11 mouse cellular contexts compared by ENCODE assay signal in genomic region chr11:86956363-86956762, GRCm38 (mm10). TPM values are rescaled to one million over a fixed set of nuclear protein-coding genes. Genes with fewer than 3 reads are reported as not detected.
DNase-seq lines count a peak whose midpoint lies in the region; ATAC-seq and TF ChIP-seq lines count a peak whose summit lies in the region.
"Had no signal": no experiment of that assay in that cellular context is flagged by ENCODE, and none has a peak within 500 bp of the region (broad histone marks: within the 10 kb centered on the region; RNA-seq: fewer than 3 reads in every experiment).

No protein-coding gene starts in this region.

- H3K27ac ChIP-seq in heart, embryonic 13.5 days (replicated peaks) = peak overlapping the region; percentile 95
- no peak overlapping the region for H3K27ac ChIP-seq in lung, postnatal 0 days (ENCODE audit: low read length)
- no peak overlapping the region for H3K27ac ChIP-seq in embryonic facial prominence, embryonic 11.5 days (replicated peaks; ENCODE audit: low read depth, low read length)
- no peak overlapping the region for H3K27ac ChIP-seq in hindbrain, embryonic 12.5 days
- H3K27ac ChIP-seq: hindbrain, embryonic 15.5 days had no signal

- H3K27me3 ChIP-seq in heart, embryonic 13.5 days (replicated peaks) = no peaks in the 10 kb centered on the region
- H3K27me3 ChIP-seq in lung, postnatal 0 days (replicated peaks; ENCODE audit: insufficient read depth, low read length) = no peaks in the 10 kb centered on the region
- H3K27me3 ChIP-seq in embryonic facial prominence, embryonic 11.5 days (ENCODE audit: control insufficient read depth, insufficient read depth, low read length) = no peaks in the 10 kb centered on the region
- H3K27me3 ChIP-seq in hindbrain, embryonic 12.5 days = no peaks in the 10 kb centered on the region
- H3K27me3 ChIP-seq: hindbrain, embryonic 15.5 days had no signal

- peaks cover 6% of the 10 kb centered on the region for H3K36me3 ChIP-seq in heart, embryonic 13.5 days
- H3K36me3 ChIP-seq in lung, postnatal 0 days (ENCODE audit: insufficient read depth, low read length) = no peaks in the 10 kb centered on the region
- H3K36me3 ChIP-seq in embryonic facial prominence, embryonic 11.5 days (replicated peaks; ENCODE audit: control insufficient read depth, insufficient read depth, low read depth, low read length) = no peaks in the 10 kb centered on the region; the same call in 1 of the 2 replicates
- no peaks in the 10 kb centered on the region for H3K36me3 ChIP-seq in hindbrain, embryonic 12.5 days
- H3K36me3 ChIP-seq: hindbrain, embryonic 15.5 days had no signal

- ATAC-seq in heart, embryonic 13.5 days (ENCODE audit: extremely low read depth, insufficient number of reproducible peaks, low FRiP score, low TSS enrichment) = no peak
- ATAC-seq in lung, postnatal 0 days = no peak
- ATAC-seq in embryonic facial prominence, embryonic 11.5 days (replicated peaks; ENCODE audit: insufficient number of reproducible peaks, low FRiP score, low TSS enrichment, low read depth) = no peak
- ATAC-seq in megakaryocyte, adult 5-6 weeks (ENCODE audit: poor library complexity, severe bottlenecking) = 0 out of 2 replicates have a peak, but pooled peaks have one; percentile 40
- ATAC-seq in hindbrain, embryonic 12.5 days (ENCODE audit: low FRiP score) = no peak

- no peak for TF ChIP-seq CTCF in lung, postnatal 0 days (IDR thresholded peaks at IDR 0.05)

- 19% methylated on average over 2 of the region's 2 CpGs for WGBS in heart, embryonic 13.5 days
- 22% methylated on average over 2 of the region's 2 CpGs for WGBS in lung, postnatal 0 days
- 68% methylated on average over 2 of the region's 2 CpGs for WGBS in embryonic facial prominence, embryonic 11.5 days
- whole genome bisulfite sequencing in hindbrain, embryonic 12.5 days = 74% methylated on average over 2 of the region's 2 CpGs

- peak overlapping the region; percentile 58 for H3K9ac ChIP-seq in heart, embryonic 13.5 days
- H3K9ac ChIP-seq in lung, postnatal 0 days (replicated peaks; ENCODE audit: low read depth) = no peak overlapping the region
- H3K9ac ChIP-seq in embryonic facial prominence, embryonic 11.5 days (replicated peaks; ENCODE audit: low read length) = no peak overlapping the region
- H3K9ac ChIP-seq in hindbrain, embryonic 12.5 days = no peak overlapping the region
- H3K9ac ChIP-seq: hindbrain, embryonic 15.5 days had no signal

- H3K4me2 ChIP-seq in heart, embryonic 13.5 days = 0 out of 2 replicates have a peak overlapping the region, but pooled peaks have one; percentile 9
- no peak overlapping the region for H3K4me2 ChIP-seq in lung, postnatal 0 days (replicated peaks; ENCODE audit: low read depth, low read length)
- no peak overlapping the region for H3K4me2 ChIP-seq in embryonic facial prominence, embryonic 11.5 days (ENCODE audit: low read depth, low read length)
- no peak overlapping the region for H3K4me2 ChIP-seq in hindbrain, embryonic 12.5 days (replicated peaks)
- H3K4me2 ChIP-seq: hindbrain, embryonic 15.5 days had no signal

- DNase-seq in heart, adult 9 months (ENCODE audit: low spot score in 2 of 2) = no peak
- DNase-seq in lung, postnatal 0 days (ENCODE audit: low spot score) = peak; percentile 56
- no peak for DNase-seq in lung, adult 18-20 months
- DNase-seq in embryonic facial prominence, embryonic 11.5 days (ENCODE audit: low spot score) = peak; percentile 34
- DNase-seq in left cerebral cortex, adult 11 months (ENCODE audit: low spot score) = no peak
- DNase-seq: cerebellum, adult 9-11 months had no signal

- peaks cover 97% of the 10 kb centered on the region for H3K4me1 ChIP-seq in heart, embryonic 13.5 days
- peaks cover 54% of the 10 kb centered on the region for H3K4me1 ChIP-seq in lung, postnatal 0 days (ENCODE audit: insufficient read depth, low read depth, low read length)
- H3K4me1 ChIP-seq in embryonic facial prominence, embryonic 11.5 days (ENCODE audit: control insufficient read depth, insufficient read depth, low read length) = peaks cover 4% of the 10 kb centered on the region; the same call in 1 of the 2 replicates
- peaks cover 23% of the 10 kb centered on the region for H3K4me1 ChIP-seq in hindbrain, embryonic 12.5 days

- no peak for TF ChIP-seq EP300 in lung, postnatal 0 days (IDR thresholded peaks at IDR 0.05)

- no peaks in the 10 kb centered on the region for H3K9me3 ChIP-seq in heart, embryonic 13.5 days
- H3K9me3 ChIP-seq in lung, postnatal 0 days (ENCODE audit: low read length) = no peaks in the 10 kb centered on the region
- no peaks in the 10 kb centered on the region for H3K9me3 ChIP-seq in embryonic facial prominence, embryonic 11.5 days (replicated peaks; ENCODE audit: control insufficient read depth, low read length)
- H3K9me3 ChIP-seq in hindbrain, embryonic 12.5 days (replicated peaks) = no peaks in the 10 kb centered on the region
- H3K9me3 ChIP-seq: hindbrain, embryonic 15.5 days had no signal

- no peak overlapping the region for H3K4me3 ChIP-seq in heart, embryonic 13.5 days
- no peak overlapping the region for H3K4me3 ChIP-seq in lung, postnatal 0 days (ENCODE audit: low read depth, low read length)
- H3K4me3 ChIP-seq in embryonic facial prominence, embryonic 11.5 days (ENCODE audit: low read depth, low read length) = no peak overlapping the region
- no peak overlapping the region for H3K4me3 ChIP-seq in hindbrain, embryonic 12.5 days
- H3K4me3 ChIP-seq: erythroblast, embryonic 14.5 days; hindbrain, embryonic 15.5 days had no signal

RNA-seq across cellular contexts. Expression of gene Ypel2, which starts 37.1 kb away (rescaled TPM):
- 18.1 and 20.0 TPM in 2 replicates for polyA plus RNA-seq in heart, embryonic 13.5 days (2015; fragmentation: Nextera tagmentation; extraction: Ambion mirVana)
- polyA plus RNA-seq in lung, postnatal 0 days (2015; fragmentation: Nextera tagmentation; extraction: Ambion mirVana) = 8.5 and 9.5 TPM in 2 replicates
- 6.2 and 7.6 TPM in 2 replicates for polyA plus RNA-seq in embryonic facial prominence, embryonic 11.5 days (2014; fragmentation: Nextera tagmentation; extraction: Ambion mirVana)
- total RNA-seq in megakaryocyte, adult 5-6 weeks (2015) = 6.7 and 7.5 TPM in 2 replicates
- total RNA-seq in megakaryocyte, adult 5-6 weeks (2017) = 5.6 and 6.9 TPM in 2 replicates
- polyA plus RNA-seq in hindbrain, embryonic 12.5 days (2016; fragmentation: Nextera tagmentation; extraction: Ambion mirVana) = 9.6 TPM in 2 replicates

Comparison
In these comparisons a context has a peak if more than half of its experiments do, and no peak if none do; other contexts are left out.
1. DNase-seq: peak in lung, postnatal 0 days (single experiment) and embryonic facial prominence, embryonic 11.5 days (single experiment); none in heart, adult 9 months (0 of 2), lung, adult 18-20 months (0 of 2) and left cerebral cortex, adult 11 months (single experiment).